Mouse (Mus musculus) heart, embryonic 14.5 days (tissue): ENCODE measurements around the gene Izumo3. TPM values are rescaled to one million over a fixed set of nuclear protein-coding genes. Genes with fewer than 3 reads are reported as not detected.
"Not testable (repeated sequence)": the region's sequence is repeated elsewhere in the genome, so short reads cannot be mapped to it uniquely, and the experiment has no call there.

Source experiments
- ATAC-seq: fragments of 200-750 bp; cut with Nextera tagmentation; 2 replicates; pipeline ENCODE4 v1.8.0; 2017; ENCODE audit warnings: low read depth, moderate TSS enrichment; ENCODE audit not compliant: insufficient number of reproducible peaks, insufficient read depth, low FRiP score
- H3K27ac ChIP-seq, 2 experiments: fragments of 200-500 bp in 1 of 2; fragments of 300-500 bp in 1 of 2; sonication (generic) in 1 of 2; replicated peaks in 1 of 2; 2 replicates each; pipeline ENCODE4 v1.5.1; 2012 to 2014; ENCODE audit warnings: low read depth in 2 of 2, low read length in 2 of 2, control low read depth in 1 of 2, mild to moderate bottlenecking in 1 of 2, mixed read lengths in 1 of 2; ENCODE audit not compliant: control insufficient read depth in 1 of 2, insufficient read depth in 1 of 2
- H3K27me3 ChIP-seq: fragments of 300-500 bp; sonication (generic); 2 replicates; pipeline ENCODE4 v1.6.1; 2014; ENCODE audit warnings: mild to moderate bottlenecking, low read length, control low read depth; ENCODE audit not compliant: control insufficient read depth, insufficient read depth
- H3K36me3 ChIP-seq: fragments of 300-500 bp; sonication (generic); 2 replicates; pipeline ENCODE4 v1.6.1; 2014; ENCODE audit warnings: mild to moderate bottlenecking, control low read depth, low read length, mixed read lengths; ENCODE audit not compliant: control insufficient read depth, insufficient read depth
- H3K4me1 ChIP-seq, 2 experiments: fragments of 200-500 bp in 1 of 2; fragments of 300-500 bp in 1 of 2; sonication (generic) in 1 of 2; 2 replicates each; pipeline ENCODE4 v1.6.1; 2012 to 2014; ENCODE audit warnings: low read length in 2 of 2, control low read depth in 1 of 2, mixed read lengths in 1 of 2; ENCODE audit not compliant: control insufficient read depth in 2 of 2, insufficient read depth in 2 of 2
- H3K4me2 ChIP-seq: fragments of 300-500 bp; sonication (generic); 2 replicates; pipeline ENCODE4 v1.6.1; 2014; ENCODE audit warnings: mild to moderate bottlenecking, low read length
- H3K4me3 ChIP-seq, 2 experiments: fragments of 200-500 bp in 1 of 2; fragments of 300-500 bp in 1 of 2; sonication (generic) in 1 of 2; 2 replicates each; pipeline ENCODE4 v1.5.1; 2012 to 2014; ENCODE audit warnings: low read length in 2 of 2, mild to moderate bottlenecking in 2 of 2, control low read depth in 1 of 2, low read depth in 1 of 2, moderate library complexity in 1 of 2; ENCODE audit not compliant: control insufficient read depth in 1 of 2, insufficient read depth in 1 of 2
- H3K9ac ChIP-seq: fragments of 300-500 bp; sonication (generic); 2 replicates; pipeline ENCODE4 v1.6.1; 2014; ENCODE audit warnings: mild to moderate bottlenecking, low read length
- H3K9me3 ChIP-seq: fragments of 300-500 bp; sonication (generic); 2 replicates; pipeline ENCODE4 v1.6.1; 2016; ENCODE audit warnings: low read length, control low read depth; ENCODE audit not compliant: control insufficient read depth
- WGBS: fragments of 180-500 bp; shearing (Covaris S2); extraction: QIAGEN DNeasy Blood & Tissue Kit; methylation state at CpG from one replicate; pipeline ENCODE4 v1.1.7; 2014; 5-methylcytosine and 5-hydroxymethylcytosine counted together
- polyA plus RNA-seq: library from polyadenylated mRNA; unstranded; fragments of >200 nt; fragmentation: Nextera tagmentation; extraction: Ambion mirVana; gene quantifications from 2 replicates; pipeline ENCODE4 v1.2.1, GENCODE M21; 2014

Izumo3 gene
- not detected in 2 replicates for polyA plus RNA-seq

- H3K9me3 ChIP-seq = no peaks in the 10 kb centered on the region
- H3K4me3 ChIP-seq = no peak within 1 kb of the TSS
- H3K4me1 ChIP-seq = no peaks in the 10 kb centered on the region
- H3K27ac ChIP-seq = no peak within 1 kb of the TSS
- no peaks in the 10 kb centered on the region for H3K36me3 ChIP-seq
- no peaks in the 10 kb centered on the region for H3K27me3 ChIP-seq
- no peak within 1 kb of the TSS for H3K4me2 ChIP-seq
- no peak for ATAC-seq
- H3K9ac ChIP-seq = no peak within 1 kb of the TSS
Measured at GRCm38 (mm10) chr4:92147134-92147533, at the start of gene Izumo3. TSS of gene Izumo3 (minus strand) at chr4:92147234.

GRCm38 (mm10) chr4:92191649-92192048, 44.6 kb upstream of the Izumo3 start, which contains the start of gene Gm12666:
TSS of gene Gm12666 (minus strand) at chr4:92191749.
- not testable (repeated sequence) for H3K4me3 ChIP-seq, H3K36me3 ChIP-seq, H3K4me1 ChIP-seq, ATAC-seq, H3K4me2 ChIP-seq, H3K27me3 ChIP-seq, H3K27ac ChIP-seq, H3K9me3 ChIP-seq, H3K9ac ChIP-seq
- 80% methylated on average over 1 of the region's 1 CpGs for WGBS

- no peak overlapping the region for H3K4me3 ChIP-seq
- no peak overlapping the region for H3K27ac ChIP-seq
- H3K36me3 ChIP-seq = no peaks in the 10 kb centered on the region
- no peak overlapping the region for H3K4me2 ChIP-seq
- no peak overlapping the region for H3K9ac ChIP-seq
- no peaks in the 10 kb centered on the region for H3K9me3 ChIP-seq
- 89% methylated on average over 1 of the region's 1 CpGs for WGBS
- ATAC-seq = no peak
- no peaks in the 10 kb centered on the region for H3K27me3 ChIP-seq
- H3K4me1 ChIP-seq = no peaks in the 10 kb centered on the region
Measured at GRCm38 (mm10) chr4:92152646-92153045, 5.6 kb upstream of the Izumo3 start.

- no peaks in the 10 kb centered on the region for H3K9me3 ChIP-seq
- H3K4me3 ChIP-seq = no peak overlapping the region
- H3K27me3 ChIP-seq = no peaks in the 10 kb centered on the region
- no peak overlapping the region for H3K9ac ChIP-seq
- H3K4me2 ChIP-seq = no peak overlapping the region
- no peaks in the 10 kb centered on the region for H3K36me3 ChIP-seq
- no peaks in the 10 kb centered on the region for H3K4me1 ChIP-seq
- no peak for ATAC-seq
- H3K27ac ChIP-seq = no peak overlapping the region
- 50% methylated on average over 8 of the region's 8 CpGs for WGBS
Measured at GRCm38 (mm10) chr4:92111390-92111988, 35.5 kb downstream of the Izumo3 start.

- H3K9ac ChIP-seq = no peak overlapping the region
- H3K4me1 ChIP-seq = no peaks in the 10 kb centered on the region
- 82% methylated on average over 4 of the region's 4 CpGs for WGBS
Measured at GRCm38 (mm10) chr4:92097386-92097785, 49.6 kb downstream of the Izumo3 start.

GRCm38 (mm10) chr4:92095951-92096350, 51.1 kb downstream of the Izumo3 start:
- WGBS = 53% methylated on average over 1 of the region's 1 CpGs

More at GRCm38 (mm10) chr4:92097386-92097785, 49.6 kb downstream of the Izumo3 start:
- Histone ChIP-seq H3K36me3 (no peaks in the 10 kb centered on the region), H3K27me3 (no peaks in the 10 kb centered on the region), H3K27ac (no peak overlapping the region), H3K9me3 (no peaks in the 10 kb centered on the region), H3K4me3 (no peak overlapping the region), H3K4me2 (no peak overlapping the region)
- ATAC-seq = no peak

More at GRCm38 (mm10) chr4:92095951-92096350, 51.1 kb downstream of the Izumo3 start:
- no peak overlapping the region for H3K27ac ChIP-seq
- H3K9me3 ChIP-seq = no peaks in the 10 kb centered on the region
- no peak for ATAC-seq
- no peak overlapping the region for H3K4me2 ChIP-seq
- H3K9ac ChIP-seq = no peak overlapping the region
- no peak overlapping the region for H3K4me3 ChIP-seq
- H3K27me3 ChIP-seq = no peaks in the 10 kb centered on the region
- H3K4me1 ChIP-seq = no peaks in the 10 kb centered on the region
- H3K36me3 ChIP-seq = no peaks in the 10 kb centered on the region

Other genes starting within 250 kb of the Izumo3 start
- not detected in 2 replicates for gene Gm12666, start 44.5 kb upstream of the Izumo3 start, polyA plus RNA-seq